Mouse (Mus musculus): ENCODE data around the gene Ralgds.
"Not testable (repeated sequence)": the region's sequence is repeated elsewhere in the genome, so short reads cannot be mapped to it uniquely, and the experiment has no call there.

Ralgds gene

GRCm38 (mm10) chr2:28512798-28513401 lies at the start of gene Ralgds:
Ralgds (plus strand) TSS chr2:28513125.
- DNase-seq (ENCODE audit: low spot score) = peak; percentile 77

GRCm38 (mm10) chr2:28463919-28464318 lies 49.0 kb upstream of the Ralgds start:
- DNase-seq (ENCODE audit: low spot score) = no peak

GRCm38 (mm10) chr2:28464919-28465318 lies 48.0 kb upstream of the Ralgds start:
- DNase-seq (ENCODE audit: low spot score) = no peak

GRCm38 (mm10) chr2:28465836-28466518 lies 46.9 kb upstream of the Ralgds start, which contains the start of gene 1700007K13Rik:
1700007K13Rik (minus strand) TSS chr2:28466332.
- DNase-seq (ENCODE audit: low spot score) = peak; percentile 78

DNA sequence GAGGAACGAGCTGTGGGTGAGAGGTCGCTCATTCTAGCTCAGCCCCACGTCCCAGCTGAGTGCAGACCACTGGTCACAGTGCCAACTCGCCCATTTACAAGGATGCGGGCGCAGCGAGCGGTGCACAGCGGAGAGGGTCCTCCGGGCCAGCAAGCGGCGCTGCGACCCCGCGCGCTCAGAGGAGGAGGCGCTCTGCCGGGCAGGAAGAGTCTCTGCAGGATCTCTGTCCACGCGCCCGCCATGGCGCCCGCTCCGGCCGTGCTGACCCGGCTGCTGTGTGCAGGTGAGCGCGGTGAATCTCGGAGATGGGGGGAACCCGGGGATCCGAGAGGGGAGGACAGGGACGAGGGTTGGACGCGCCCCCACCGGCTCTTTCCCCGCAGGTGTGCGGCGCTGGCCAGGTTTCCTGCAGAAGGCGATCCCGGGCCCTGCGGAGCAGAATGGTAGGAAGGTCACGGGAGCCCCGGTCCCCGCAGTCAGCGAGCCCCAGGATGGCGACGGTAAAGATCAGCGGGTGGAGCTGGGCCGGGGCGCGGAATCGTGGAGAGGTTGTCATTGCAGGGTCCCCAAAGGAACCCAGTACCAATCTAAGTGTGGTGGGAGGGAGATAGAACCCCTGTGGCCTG lies 45.0 kb upstream of the Ralgds start, which contains the start of gene Mrps2:
Mrps2 (plus strand) TSS at position 207 of the 626 bp plus-strand sequence.
- DNase-seq (ENCODE audit: low spot score) = peak; percentile 91

DNA sequence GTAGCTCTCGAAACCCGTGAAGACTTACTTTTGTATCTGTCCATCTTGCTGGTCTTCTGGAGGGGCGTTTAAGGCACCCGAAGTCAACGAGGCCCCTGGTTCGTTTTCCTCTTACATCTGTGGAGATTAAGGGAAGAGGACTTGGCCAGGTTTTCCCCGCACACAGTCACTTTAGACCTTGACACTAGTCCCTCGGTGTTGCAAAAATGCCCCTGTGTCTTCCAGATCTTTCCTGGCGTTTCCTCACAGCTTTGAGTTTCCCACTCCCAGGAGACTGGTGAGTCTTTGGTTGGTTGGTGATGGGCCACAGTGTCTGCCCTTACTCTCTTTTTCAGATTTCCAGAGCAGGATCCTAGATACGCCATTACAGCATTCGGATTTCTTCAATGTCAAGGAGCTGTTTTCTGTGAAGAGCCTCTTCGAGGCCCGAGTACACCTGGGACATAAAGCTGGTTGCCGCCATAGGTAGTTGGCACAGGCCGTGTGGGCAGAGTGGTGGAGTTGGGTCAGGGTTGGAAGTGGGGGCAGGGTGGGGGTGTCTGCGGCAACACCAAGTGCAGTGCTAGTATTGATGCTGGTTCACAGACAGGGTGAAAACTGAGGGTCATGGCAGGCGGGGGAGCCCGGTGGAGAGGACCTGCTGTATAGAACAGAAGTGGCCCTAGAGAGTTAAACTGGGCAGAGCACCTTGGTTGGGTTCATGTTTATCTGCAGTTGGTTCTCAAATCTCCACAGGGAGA lies 44.3 kb upstream of the Ralgds start:
- peak; percentile 42 for DNase-seq (ENCODE audit: low spot score)

DNA sequence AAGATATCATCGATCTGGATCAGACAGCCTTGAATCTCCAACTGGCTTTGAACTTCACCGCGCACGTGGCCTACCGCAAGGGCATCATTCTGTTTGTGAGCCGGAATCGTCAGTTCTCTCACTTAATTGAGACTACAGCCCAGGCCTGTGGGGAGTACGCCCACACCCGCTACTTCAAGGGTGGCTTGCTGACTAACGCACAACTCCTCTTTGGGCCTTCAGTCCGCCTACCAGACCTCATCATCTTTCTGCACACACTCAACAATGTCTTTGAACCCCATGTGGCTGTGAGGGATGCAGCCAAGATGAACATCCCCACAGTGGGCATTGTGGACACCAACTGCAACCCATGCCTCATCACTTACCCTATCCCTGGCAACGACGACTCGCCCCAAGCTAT lies 43.5 kb upstream of the Ralgds start:
- peak; percentile 37 for DNase-seq (ENCODE audit: low spot score)

DNA sequence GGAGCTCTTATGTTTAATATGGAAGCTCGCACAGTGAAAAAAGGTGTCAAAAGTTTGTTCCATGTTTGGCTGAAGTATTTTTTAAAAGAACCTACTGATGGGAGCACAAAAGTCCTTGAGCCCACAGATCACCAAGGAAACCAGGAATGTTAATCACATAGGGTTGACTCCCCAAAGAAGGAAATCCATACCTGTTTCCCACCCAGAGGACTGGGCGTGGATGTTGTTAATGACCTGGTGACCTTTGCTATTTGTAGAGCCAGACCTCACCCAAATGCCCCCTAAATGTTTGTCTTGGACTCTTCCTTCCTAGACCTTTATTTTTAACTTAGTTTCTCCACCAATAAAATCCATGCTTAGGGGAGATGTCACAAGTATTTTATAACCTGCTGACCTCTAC lies 42.3 kb upstream of the Ralgds start:
- DNase-seq (ENCODE audit: low spot score) = no peak

DNA sequence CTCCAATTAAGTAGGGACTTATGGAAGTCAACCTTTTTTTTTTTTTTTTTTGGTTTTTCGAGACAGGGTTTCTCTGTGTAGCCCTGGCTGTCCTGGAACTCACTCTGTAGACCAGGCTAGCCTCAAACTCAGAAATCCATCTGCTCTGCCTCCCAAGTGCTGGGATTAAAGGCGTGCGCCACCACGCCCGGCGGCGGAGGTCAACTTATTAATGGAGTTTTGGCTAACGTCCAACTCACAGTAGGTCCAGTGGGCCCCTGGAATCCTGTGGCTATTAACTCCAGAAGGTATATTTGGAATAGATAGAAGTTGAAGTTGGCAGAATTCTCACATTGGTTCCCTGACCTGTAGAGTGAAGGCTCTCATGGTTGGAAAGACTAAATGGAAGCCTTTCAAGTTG lies 40.9 kb upstream of the Ralgds start:
- DNase-seq (ENCODE audit: low spot score) = not testable (repeated sequence)

GRCm38 (mm10) chr2:28477993-28478392 lies 34.9 kb upstream of the Ralgds start:
- peak; percentile 21 for DNase-seq (ENCODE audit: low spot score)

- DNase-seq (ENCODE audit: low spot score) = peak; percentile 47
Observed at GRCm38 (mm10) chr2:28479208-28480204, 33.4 kb upstream of the Ralgds start.

GRCm38 (mm10) chr2:28483861-28484260 lies 29.1 kb upstream of the Ralgds start:
- DNase-seq (ENCODE audit: low spot score) = no peak

DNA sequence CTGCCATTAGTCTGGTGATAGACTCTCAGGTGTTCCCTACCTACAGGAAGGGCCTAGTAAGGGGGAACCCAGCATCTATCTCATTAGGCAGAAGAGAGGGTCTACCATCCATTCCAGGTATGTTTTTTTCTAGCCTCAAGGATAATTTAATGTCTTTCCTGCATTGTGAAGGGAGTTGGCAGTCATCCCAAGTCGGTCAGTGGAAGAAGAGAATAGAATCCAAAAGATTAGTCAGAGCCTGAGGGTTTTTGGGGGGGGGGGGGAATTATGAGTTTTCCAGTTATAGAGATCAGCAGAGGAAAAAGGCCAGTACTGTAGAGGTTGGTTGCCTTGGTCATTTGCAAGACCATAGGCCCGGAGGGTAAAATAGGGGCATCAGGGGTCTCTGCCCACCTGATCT lies 18.4 kb upstream of the Ralgds start:
- peak; percentile 47 for DNase-seq (ENCODE audit: low spot score)

DNA sequence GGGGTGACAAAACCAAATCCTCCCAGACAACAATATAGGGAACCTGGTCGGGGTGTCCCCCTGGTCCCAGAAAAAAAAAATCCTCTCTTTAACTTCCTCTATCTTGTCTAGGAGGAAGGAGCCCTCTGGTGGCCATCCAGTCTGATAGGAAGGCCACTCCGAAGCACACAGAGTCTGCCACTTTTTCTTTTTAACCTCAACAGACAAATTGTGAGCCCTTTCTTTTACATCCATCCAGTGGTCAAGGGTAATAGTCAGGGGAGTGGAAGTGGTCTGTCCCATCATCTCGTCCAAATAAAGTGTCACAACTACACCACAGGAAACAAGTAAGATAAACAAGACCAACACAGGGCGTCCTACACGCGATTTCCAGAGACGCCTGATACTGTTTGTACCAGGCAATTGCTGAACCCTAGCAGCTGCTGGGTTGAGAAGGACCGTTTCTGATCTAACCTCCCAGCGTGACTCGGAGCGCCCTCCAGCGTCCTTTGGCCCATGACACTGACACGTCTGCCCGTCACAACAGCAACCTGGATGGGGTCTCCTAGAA lies 17.6 kb upstream of the Ralgds start:
- DNase-seq (ENCODE audit: low spot score) = peak; percentile 65

DNA sequence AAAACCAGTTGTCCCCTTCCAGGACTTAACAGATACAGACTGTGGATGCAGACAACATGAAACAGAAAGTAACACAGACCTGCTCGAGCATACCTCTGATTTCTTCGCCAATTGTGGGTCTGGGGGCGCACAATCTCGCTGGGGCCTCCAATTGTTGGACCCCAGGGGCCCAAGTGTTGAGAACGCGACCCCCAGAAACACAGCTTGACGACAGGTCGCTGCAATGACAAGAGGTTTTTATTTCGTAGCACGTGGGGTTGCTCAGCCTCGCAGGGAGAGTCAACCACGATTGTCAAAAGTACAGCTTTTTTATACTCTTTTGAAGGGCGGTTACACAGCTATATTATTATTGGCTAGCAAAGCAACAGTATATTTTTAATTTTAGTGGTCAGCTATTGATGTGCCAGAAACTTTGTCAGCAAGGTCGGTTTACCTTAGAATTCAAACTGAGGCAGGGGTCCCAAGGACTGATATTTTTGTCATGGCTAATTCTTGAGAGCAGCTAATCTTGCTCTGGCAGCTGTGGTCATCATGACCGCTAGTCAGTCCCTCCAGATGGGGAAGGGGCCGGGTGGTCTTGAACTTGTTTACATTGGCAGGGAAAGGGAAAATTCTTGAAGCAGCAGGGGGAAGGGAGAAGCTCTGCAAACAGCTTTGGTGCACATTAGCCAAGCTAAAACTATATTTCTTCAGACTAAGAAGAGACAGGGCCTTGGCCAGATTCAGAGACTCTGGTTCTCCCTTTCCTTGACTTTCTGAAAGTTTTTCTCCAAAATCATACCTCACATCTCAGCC lies 16.9 kb upstream of the Ralgds start:
- peak; percentile 38 for DNase-seq (ENCODE audit: low spot score)

DNA sequence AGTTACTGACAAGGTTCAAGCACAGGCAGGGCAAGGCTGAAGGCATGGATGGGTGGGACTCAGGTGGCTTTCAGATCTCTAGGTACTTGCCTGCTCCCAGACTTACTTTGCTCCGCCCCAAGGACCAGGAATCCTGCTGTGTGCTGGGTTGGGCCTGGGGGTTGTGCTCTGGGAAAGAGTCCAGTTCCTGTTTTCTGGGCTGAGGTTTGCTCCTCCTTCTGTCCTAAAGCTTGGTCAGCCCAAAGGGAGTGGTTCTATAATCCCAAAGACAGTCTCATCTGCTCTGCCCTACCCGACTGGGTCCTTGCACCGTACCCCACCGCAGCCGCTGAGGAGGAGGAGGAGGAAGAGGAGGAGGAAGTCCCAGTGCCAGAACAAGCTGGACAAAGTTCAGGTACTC lies 16.3 kb upstream of the Ralgds start, which contains the start of gene Gbgt1:
Gbgt1 (plus strand) TSS at position 221 of the 400 bp plus-strand sequence.
- DNase-seq (ENCODE audit: low spot score) = peak; percentile 44

DNA sequence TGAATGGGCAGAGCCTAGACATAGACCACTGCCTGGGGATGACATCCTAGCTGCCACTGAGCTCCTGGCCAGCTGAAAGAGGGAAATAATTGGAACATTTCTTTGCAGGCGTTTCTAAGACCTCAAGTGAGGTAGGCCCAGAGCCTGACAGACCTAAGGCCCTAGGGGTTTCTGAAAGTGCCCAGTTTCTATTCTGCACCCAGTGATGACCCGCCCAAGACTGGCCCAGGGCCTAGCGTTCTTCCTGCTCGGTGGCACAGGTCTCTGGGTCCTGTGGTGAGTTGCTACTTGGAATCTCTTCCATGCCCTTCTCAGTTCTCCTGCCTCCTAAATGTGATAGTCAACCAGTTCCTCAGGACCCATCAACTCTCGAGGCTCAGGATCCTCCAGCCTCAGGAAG lies 15.4 kb upstream of the Ralgds start:
- peak; percentile 34 for DNase-seq (ENCODE audit: low spot score)

DNA sequence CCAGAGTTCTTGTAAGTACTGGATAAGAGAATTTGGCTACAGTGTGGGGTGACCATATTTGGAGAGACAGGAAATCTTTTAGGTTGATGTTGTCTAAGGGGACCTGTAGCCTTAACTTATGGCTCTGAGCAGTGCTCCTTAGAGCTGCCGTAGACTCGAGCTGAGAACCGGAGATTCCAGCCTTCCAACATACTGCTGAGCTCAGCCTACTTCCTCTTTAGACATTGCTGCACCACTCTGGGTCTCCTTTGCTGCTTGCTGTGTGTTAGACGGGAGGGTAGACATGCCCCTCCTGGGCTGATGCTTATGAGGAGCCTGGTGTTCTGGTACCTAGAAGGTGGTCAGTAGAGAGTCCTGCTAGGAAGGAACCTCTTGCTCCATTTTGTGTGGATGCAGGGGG lies 14.5 kb upstream of the Ralgds start:
- DNase-seq (ENCODE audit: low spot score) = peak; percentile 31

- peak; percentile 34 for DNase-seq (ENCODE audit: low spot score)
Observed at GRCm38 (mm10) chr2:28502987-28503386, 9.9 kb upstream of the Ralgds start.

DNA sequence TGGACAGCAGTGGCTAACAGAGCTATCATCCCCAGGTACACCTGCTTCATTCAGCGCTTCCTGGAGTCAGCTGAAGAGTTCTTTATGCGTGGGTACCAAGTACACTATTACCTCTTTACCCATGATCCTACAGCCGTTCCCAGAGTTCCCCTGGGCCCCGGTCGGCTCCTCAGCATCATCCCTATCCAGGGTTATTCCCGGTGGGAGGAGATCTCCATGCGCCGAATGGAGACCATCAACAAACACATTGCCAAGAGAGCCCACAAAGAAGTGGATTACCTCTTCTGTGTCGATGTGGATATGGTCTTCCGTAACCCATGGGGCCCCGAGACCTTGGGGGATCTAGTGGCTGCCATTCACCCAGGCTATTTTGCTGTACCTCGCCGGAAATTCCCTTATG lies 8.2 kb upstream of the Ralgds start:
- peak; percentile 34 for DNase-seq (ENCODE audit: low spot score)

Measured in testis, postnatal 10 days (tissue).